Mouse (Mus musculus) neural tube, embryonic 11.5 days (tissue): ENCODE results near the gene Nap1l5. TPM values are rescaled to one million over a fixed set of nuclear protein-coding genes. Genes with fewer than 3 reads are reported as not detected.

Source experiments
- polyA plus RNA-seq: library from polyadenylated mRNA; unstranded; fragments of >200 nt; fragmentation: Nextera tagmentation; extraction: Ambion mirVana; gene quantifications from 2 replicates; pipeline ENCODE4 v1.2.1, GENCODE M21; 2014

The Nap1l5 gene
- polyA plus RNA-seq, 1 experiment from 2014 or later: 30.7 TPM

Other genes starting within 250 kb of the Nap1l5 start
- gene Herc3, start 75.6 kb downstream of the Nap1l5 start, polyA plus RNA-seq: 7.7 and 8.9 TPM in 2 replicates
- gene Fam13a, start 117.5 kb upstream of the Nap1l5 start, polyA plus RNA-seq: 3.8 and 4.7 TPM in 2 replicates